Mouse (Mus musculus) retina, postnatal 1 day (tissue): Measurements from ENCODE around the gene P2ry10b.

Experiments used
- DNase-seq: peaks from one replicate; pipeline ENCODE4 v3.0.0-alpha.2; 2012

P2ry10b gene

DNA sequence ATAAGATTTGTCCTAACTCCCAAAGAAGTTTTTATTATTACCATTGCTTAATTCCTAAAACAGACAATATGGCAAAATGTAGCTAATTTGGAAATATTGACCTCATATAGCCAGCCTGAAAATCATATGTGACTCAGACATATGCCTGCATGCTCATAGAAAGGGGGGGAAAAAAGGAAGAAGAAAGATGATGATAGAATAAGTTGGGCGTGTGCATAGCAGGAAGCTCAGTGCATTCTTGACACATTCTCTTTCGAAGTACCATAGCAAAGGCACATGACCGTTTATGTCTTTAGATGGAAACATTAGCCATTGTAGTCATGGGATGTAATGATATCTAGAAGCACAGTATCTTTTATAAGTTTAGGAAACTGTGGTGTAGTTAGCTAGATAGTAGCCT lies at the start of gene P2ry10b:
Gene P2ry10b, plus strand, starts transcription at position 247 of the 400 bp plus-strand sequence.
- no peak for DNase-seq

DNA sequence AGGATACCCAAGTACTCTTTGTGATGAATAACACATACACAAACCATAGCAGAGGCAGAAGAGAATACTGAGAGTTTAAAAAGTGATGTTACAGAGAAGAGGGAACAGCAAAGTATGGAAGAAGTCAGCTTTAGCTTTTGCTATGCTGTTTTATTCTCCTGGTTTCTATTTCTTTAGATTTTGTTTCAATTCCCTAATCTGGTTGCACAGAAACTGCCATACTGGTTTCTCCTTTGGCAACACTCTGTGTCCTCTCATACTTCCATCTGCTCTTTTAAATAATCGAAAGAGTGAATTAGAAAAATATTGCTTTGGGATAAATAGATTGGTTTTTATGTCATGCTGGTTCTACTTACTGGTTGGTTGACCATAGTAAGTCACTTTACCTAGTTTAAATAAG lies 32.4 kb upstream of the P2ry10b start:
- DNase-seq = no peak

DNA sequence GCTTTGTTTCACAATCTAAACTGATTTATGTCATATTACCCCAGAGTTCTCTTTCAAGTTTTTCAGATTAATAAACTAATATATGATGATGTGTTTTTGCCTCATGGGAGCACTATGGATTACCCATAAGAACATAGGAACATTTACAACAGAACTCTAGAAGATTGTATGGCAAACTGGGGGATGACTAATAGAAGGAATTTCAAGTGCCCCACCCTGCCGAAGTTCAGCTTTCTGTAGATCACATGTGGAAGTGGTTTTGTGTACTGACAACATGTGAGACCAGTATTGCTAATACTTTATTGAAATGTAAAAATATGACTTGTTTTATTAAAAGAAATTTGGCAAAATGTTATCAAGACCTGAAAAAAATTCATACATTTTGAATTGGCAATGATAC lies 31.7 kb upstream of the P2ry10b start:
- DNase-seq = no peak

DNA sequence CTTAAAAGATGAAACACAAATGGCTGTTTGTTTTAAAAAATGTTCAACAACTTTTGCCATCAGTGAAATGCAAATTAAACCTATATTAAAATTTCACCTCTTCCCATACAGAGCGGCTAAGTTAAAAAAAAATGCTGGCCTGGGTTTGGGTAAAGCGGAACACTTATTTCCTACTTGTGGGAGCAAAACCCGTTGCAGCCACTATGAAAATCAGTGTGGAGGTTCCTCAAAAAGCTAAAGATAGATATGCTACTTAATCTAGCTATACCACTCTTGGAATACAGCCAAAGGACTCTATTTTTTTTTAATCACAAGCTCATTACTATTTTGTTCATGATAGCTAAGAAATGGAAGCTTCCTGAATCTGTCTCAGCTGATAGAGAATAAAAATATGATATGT lies 5.5 kb upstream of the P2ry10b start:
- no peak for DNase-seq

DNA sequence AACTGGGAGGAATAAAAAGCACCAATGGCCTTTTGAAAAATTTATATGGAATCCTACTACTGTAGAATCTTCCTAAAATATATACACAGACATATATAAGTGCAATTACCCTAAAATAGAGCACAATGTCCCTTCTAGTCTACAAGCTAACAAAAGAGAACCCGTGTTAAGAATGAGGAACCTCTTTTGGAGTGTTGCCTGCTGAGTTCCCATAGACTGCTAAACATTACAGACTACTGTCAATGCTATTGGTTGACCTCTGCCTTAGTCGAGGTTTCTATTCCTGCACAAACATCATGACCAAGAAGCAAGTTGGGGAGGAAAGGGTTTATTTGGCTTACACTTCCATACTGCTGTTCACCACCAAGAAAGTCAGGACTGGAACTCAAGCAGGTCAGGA lies 4.8 kb upstream of the P2ry10b start:
- no peak for DNase-seq

DNA sequence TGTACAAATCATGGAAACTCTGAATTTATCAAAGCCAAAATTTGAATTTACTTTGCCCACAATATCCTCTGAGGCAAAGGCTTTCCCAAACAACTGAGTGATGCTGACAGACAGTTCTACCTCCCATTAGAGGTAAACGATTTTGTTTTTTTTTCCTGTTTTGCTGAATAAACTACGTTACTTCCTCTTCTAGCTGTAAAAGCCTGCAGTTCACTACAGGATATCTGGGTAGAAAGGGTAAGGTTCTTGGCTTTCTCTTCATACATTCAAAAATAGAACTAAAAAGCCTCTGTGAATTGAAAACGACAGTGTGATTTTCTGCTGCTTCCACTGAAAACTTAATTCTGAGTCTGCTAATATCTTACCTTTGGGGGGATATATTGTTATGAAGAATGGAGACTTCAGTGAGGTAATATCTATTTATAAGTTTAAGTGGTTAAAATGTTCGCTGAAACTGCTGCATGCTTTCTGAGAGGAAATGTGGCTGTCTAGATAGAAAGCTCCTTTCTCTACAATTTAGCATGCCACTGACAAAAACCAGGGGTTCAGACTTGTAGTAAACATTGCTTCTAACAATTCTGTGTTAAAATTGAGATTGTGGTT lies 765 bp downstream of the P2ry10b start:
- no peak for DNase-seq

DNA sequence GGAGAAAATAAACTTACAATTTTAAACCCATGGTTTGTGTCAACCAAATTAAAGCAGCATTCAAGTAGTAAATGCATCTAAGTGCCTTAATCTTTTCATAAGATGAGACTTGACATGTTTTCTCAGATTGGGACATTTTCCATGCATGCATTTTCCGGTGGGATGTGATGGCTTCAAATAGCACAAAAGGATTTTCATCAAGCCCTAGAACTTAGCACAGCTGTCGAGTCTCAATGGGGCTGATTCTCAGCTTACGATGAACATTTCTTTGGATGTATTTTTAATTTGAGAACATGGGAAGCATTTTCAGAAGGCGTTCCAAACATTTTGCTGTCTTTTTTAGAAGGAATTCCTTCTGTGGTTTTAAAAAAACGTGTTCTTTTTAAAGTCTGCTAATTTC lies 1.3 kb downstream of the P2ry10b start:
- DNase-seq = no peak

DNA sequence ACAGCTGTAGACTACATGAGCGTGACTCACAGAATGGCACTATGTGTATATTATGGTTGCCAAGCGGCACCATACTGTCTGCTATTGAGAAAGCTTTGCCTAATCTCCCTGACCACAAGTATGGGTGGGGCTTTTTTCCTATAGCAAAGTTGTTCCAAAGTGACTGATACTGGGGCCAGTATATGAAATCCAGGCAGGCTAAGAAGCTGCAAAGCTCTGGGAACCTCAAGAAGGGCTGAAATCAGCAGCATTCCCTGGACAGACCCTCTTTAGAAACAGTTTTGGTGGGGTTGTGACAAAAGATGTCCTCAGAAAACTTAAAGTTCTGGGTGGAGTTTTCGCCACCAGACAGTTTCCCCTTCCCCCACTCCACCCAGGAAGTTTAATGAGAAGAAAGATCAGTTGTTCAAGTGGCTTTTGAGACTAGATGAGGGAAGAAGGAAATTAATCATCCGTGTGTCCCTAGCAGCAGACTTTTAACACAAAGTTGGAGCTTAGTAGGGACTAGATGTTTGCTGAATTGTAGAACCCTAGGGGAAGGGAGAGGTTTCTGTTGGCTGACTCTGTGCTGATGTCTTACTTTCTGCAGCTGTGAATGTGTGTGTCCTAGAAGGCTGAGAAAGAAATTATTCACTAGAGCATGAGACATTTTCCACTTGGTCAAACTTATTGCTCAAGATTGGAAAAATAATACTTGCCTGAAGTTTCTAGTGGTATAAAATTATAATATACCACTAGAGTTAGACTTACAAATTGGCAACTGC lies 2.2 kb downstream of the P2ry10b start:
- DNase-seq = peak; percentile 9

DNA sequence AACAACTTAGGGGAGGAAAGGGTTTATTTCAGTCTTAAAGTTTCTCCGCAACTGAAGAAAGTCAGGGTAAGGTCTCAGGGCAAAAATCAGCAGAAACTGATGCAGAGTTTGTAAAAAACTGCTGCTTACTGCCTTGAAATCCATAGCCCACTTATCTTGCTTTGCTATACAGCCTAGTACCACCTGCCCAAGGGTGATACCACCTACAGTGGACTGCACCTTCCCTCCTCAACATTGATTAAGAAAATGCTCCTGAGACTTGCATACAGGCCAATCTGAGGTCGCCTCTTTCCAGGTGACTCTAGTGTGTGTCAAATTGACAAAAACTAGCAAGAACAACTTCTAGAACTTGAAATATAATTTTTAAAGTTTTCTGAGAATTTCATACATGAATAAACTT lies 7.3 kb downstream of the P2ry10b start:
- no peak for DNase-seq

DNA sequence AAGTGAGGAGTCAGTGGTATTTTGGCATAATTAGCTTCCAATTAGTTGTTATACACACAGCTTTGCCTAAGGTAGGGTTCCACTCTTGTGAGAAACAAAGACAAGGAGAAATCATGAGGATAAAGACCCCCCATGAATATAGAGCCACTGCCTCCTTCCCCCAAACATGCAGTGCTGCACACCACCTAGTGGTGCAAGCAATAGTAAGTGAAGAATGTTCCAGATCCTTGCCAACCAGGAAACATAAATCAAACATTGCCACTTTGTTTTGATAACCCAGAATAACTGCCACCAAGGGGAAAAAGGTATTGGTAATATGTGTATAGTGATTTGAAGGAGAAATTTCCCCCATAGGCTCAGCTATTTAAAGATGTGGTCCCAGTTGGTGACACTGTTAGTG lies 11.8 kb downstream of the P2ry10b start:
- DNase-seq = no peak

DNA sequence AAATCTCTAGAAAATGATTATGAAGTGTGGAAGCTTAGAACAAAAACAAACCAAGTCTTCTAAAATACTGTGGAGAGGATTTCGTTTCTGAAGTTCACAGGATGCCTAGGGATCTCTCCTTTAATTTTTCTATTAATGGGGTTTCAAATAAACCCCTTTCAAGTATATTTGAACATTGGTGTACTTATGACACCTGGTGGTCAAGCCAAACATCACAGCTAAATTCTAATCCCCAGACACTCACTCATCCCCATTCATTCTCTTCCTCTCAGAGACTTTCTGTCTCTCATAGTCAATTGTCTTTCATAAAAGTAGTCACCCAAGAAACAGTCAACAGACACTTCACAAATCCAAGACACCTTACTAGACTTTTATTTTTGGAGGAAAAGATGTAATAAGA lies 19.6 kb downstream of the P2ry10b start:
- peak; percentile 2 for DNase-seq

DNA sequence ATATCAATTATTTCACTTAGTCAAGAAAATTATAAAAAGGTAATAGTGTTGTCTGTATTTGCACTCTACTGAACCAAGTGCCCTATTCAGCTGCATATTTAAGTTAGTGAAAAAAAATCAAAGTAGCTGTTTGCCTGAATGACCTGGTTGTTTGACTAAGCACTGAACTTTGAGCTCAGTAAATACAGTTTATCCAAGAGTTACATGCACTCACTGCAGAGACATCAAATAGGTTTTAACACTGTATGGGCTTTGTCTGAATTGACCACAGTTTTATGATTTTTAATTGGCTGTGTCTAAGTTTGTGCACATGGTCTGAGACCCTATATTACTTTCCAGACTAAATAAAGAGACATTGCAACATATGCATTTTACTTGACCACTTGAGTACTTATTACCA lies 20.4 kb downstream of the P2ry10b start:
- no peak for DNase-seq

DNA sequence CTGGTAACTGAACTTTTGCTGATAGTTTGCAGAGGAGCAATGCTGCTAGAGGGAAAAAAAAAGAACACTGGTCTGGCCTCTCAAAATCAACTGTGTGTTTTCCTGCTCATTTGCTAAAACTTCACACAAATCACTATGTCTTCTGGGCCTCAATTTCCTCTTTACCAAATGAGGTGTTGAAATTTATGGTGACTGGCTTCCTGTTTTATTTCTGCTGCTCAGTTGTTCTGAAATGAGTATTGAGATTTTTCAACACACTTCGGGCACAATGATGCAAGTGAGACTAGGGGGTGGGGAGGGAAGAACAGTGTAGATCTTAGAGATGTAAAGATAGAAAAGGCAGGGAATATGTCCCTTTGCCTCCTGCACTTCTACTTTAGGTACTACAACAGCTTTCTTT lies 30.0 kb downstream of the P2ry10b start:
- no peak for DNase-seq

DNA sequence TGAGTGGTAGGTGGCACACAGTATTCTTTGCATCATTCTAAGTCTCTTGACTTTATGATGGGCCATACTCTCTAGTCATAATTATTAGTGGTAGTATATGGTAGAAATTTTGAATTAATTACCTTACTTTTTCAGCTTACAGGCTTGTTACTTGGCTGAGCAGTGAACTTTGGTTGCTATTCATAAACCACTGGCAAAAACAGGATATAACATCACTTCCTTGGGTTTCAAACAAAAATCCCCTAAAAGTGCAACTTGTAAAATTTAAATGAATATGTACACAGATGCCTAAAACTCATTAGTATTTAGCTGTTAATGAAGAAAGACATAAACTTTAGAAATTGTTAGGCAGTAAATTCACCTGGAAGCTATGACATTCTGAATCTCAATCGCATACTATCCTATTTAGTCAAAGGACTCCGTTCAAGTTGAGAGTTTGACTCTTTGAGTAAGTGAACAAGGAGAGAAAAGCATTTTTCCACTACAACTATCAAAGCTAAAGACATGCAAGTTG lies 68.9 kb downstream of the P2ry10b start:
- DNase-seq = no peak
